Comparison of ENCODE assay signal across 16 mouse cellular contexts in genomic region chr5:53432451-53432850, GRCm38 (mm10).
"Had no signal": no experiment of that assay in that cellular context is flagged by ENCODE, and none has a peak within 500 bp of the region (broad histone marks: within the 10 kb centered on the region; RNA-seq: fewer than 3 reads in every experiment).

No protein-coding gene starts in this region.

- H3K27ac ChIP-seq: neural tube, embryonic 12.5 days; neural tube, embryonic 13.5 days; neural tube, embryonic 15.5 days; stomach, embryonic 15.5 days; stomach, postnatal 0 days had no signal

- H3K9ac ChIP-seq: neural tube, embryonic 12.5 days; neural tube, embryonic 13.5 days; neural tube, embryonic 15.5 days; stomach, embryonic 15.5 days had no signal

- H3K27me3 ChIP-seq: neural tube, embryonic 12.5 days; neural tube, embryonic 13.5 days; neural tube, embryonic 15.5 days; stomach, embryonic 15.5 days had no signal

- H3K4me1 ChIP-seq: neural tube, embryonic 12.5 days; neural tube, embryonic 13.5 days; neural tube, embryonic 15.5 days; stomach, embryonic 15.5 days had no signal

- H3K4me3 ChIP-seq: neural tube, embryonic 12.5 days; neural tube, embryonic 13.5 days; neural tube, embryonic 15.5 days; stomach, embryonic 15.5 days had no signal

- DNase-seq: retina, postnatal 1 day; right cerebral cortex, adult 18-20 months; right cerebral cortex, postnatal 14 days; right cerebral cortex, postnatal 25 days; spleen, adult 18-20 months; thymus, adult 18-20 months; thymus, adult 2 months; thymus, postnatal 14 days; thymus, postnatal 25 days; thymus, postnatal 36 days; thymus, postnatal 4 days had no signal

- H3K36me3 ChIP-seq: neural tube, embryonic 12.5 days; neural tube, embryonic 13.5 days; neural tube, embryonic 15.5 days; stomach, embryonic 15.5 days had no signal

- H3K4me2 ChIP-seq: neural tube, embryonic 12.5 days; neural tube, embryonic 13.5 days; neural tube, embryonic 15.5 days; stomach, embryonic 15.5 days had no signal

- H3K9me3 ChIP-seq: neural tube, embryonic 12.5 days; neural tube, embryonic 15.5 days; stomach, embryonic 15.5 days had no signal
